Mouse (Mus musculus): ENCODE results near the gene Cenpc1. TPM values are rescaled to one million over a fixed set of nuclear protein-coding genes. Genes with fewer than 3 reads are reported as not detected.

Gene Cenpc1
- polyA plus RNA-seq, 1 experiment from 2014 or later = 36.3 TPM

GRCm38 (mm10) chr5:86065876-86066550, 630 bp upstream of the Cenpc1 start:
- Histone ChIP-seq H3K36me3 (ENCODE audit: control insufficient read depth, insufficient read depth, low read length) (no peaks in the 10 kb centered on the region), H3K9ac (ENCODE audit: low read length) (peak overlapping the region; percentile 54), H3K4me2 (ENCODE audit: low read length) (peak overlapping the region; percentile 48), H3K4me1 (ENCODE audit: control insufficient read depth, insufficient read depth, low read length) (peaks cover 10% of the 10 kb centered on the region; the same call in 1 of the 2 replicates), H3K27ac (ENCODE audit: low read depth, low read length) (peak overlapping the region; percentile 85), H3K4me3 (ENCODE audit: low read depth, low read length) (peak overlapping the region; percentile 78), H3K9me3 (replicated peaks; ENCODE audit: control insufficient read depth, low read length) (no peaks in the 10 kb centered on the region), H3K27me3 (replicated peaks; ENCODE audit: control insufficient read depth, insufficient read depth, low read length) (no peaks in the 10 kb centered on the region)
- DNase-seq (ENCODE audit: low spot score) (peak; percentile 56), ATAC-seq (peak; percentile 71)
- under 1% methylated on average over 17 of the region's 17 CpGs for WGBS

GRCm38 (mm10) chr5:86063501-86063900, 1.9 kb downstream of the Cenpc1 start:
- 100% methylated on average over 1 of the region's 1 CpGs for WGBS
- Histone ChIP-seq H3K4me2 (ENCODE audit: low read length) (peak overlapping the region; percentile 48), H3K9me3 (replicated peaks; ENCODE audit: control insufficient read depth, low read length) (no peaks in the 10 kb centered on the region), H3K36me3 (ENCODE audit: control insufficient read depth, insufficient read depth, low read length) (no peaks in the 10 kb centered on the region), H3K9ac (ENCODE audit: low read length) (no peak overlapping the region), H3K27ac (ENCODE audit: low read depth, low read length) (no peak overlapping the region), H3K27me3 (replicated peaks; ENCODE audit: control insufficient read depth, insufficient read depth, low read length) (no peaks in the 10 kb centered on the region), H3K4me1 (ENCODE audit: control insufficient read depth, insufficient read depth, low read length) (peaks cover 10% of the 10 kb centered on the region; the same call in 1 of the 2 replicates), H3K4me3 (ENCODE audit: low read depth, low read length) (no peak overlapping the region; the same call in none of the 2 replicates)
- ATAC-seq (no peak), DNase-seq (ENCODE audit: low spot score) (no peak)

GRCm38 (mm10) chr5:86029820-86030219, 35.6 kb downstream of the Cenpc1 start:
- Histone ChIP-seq H3K27me3 (replicated peaks; ENCODE audit: control insufficient read depth, insufficient read depth, low read length) (no peaks in the 10 kb centered on the region), H3K4me2 (ENCODE audit: low read length) (no peak overlapping the region), H3K9ac (ENCODE audit: low read length) (no peak overlapping the region), H3K4me1 (ENCODE audit: control insufficient read depth, insufficient read depth, low read length) (no peaks in the 10 kb centered on the region), H3K36me3 (ENCODE audit: control insufficient read depth, insufficient read depth, low read length) (peaks cover 51% of the 10 kb centered on the region), H3K4me3 (ENCODE audit: low read depth, low read length) (no peak overlapping the region), H3K9me3 (replicated peaks; ENCODE audit: control insufficient read depth, low read length) (no peaks in the 10 kb centered on the region), H3K27ac (ENCODE audit: low read depth, low read length) (no peak overlapping the region)
- ATAC-seq (no peak), DNase-seq (ENCODE audit: low spot score) (no peak)
- WGBS = 84% methylated on average over 2 of the region's 2 CpGs

GRCm38 (mm10) chr5:85996545-85997510, 68.6 kb downstream of the Cenpc1 start:
- no peaks in the 10 kb centered on the region for H3K4me1 ChIP-seq (ENCODE audit: control insufficient read depth, insufficient read depth, low read length)
- DNase-seq (ENCODE audit: low spot score) (peak; percentile 83), ATAC-seq (peak; percentile 84)
- WGBS = 78% methylated on average over 6 of the region's 6 CpGs
- H3K4me3 ChIP-seq (ENCODE audit: low read depth, low read length) = no peak overlapping the region
- no peaks in the 10 kb centered on the region for H3K9me3 ChIP-seq (replicated peaks; ENCODE audit: control insufficient read depth, low read length)
- no peaks in the 10 kb centered on the region for H3K36me3 ChIP-seq (ENCODE audit: control insufficient read depth, insufficient read depth, low read length)
- H3K4me2 ChIP-seq (ENCODE audit: low read length) = no peak overlapping the region
- H3K27ac ChIP-seq (ENCODE audit: low read depth, low read length) = no peak overlapping the region
- H3K27me3 ChIP-seq (replicated peaks; ENCODE audit: control insufficient read depth, insufficient read depth, low read length) = no peaks in the 10 kb centered on the region
- no peak overlapping the region for H3K9ac ChIP-seq (ENCODE audit: low read length)

GRCm38 (mm10) chr5:85994551-85994950, 70.8 kb downstream of the Cenpc1 start:
- H3K36me3 ChIP-seq (ENCODE audit: control insufficient read depth, insufficient read depth, low read length) = no peaks in the 10 kb centered on the region
- H3K27me3 ChIP-seq (replicated peaks; ENCODE audit: control insufficient read depth, insufficient read depth, low read length) = no peaks in the 10 kb centered on the region
- no peak overlapping the region for H3K4me2 ChIP-seq (ENCODE audit: low read length)
- no peaks in the 10 kb centered on the region for H3K4me1 ChIP-seq (ENCODE audit: control insufficient read depth, insufficient read depth, low read length)
- no peak overlapping the region for H3K4me3 ChIP-seq (ENCODE audit: low read depth, low read length)
- peak; percentile 78 for DNase-seq (ENCODE audit: low spot score)
- H3K9ac ChIP-seq (ENCODE audit: low read length) = no peak overlapping the region
- WGBS = 47% methylated on average over 1 of the region's 1 CpGs
- no peak for ATAC-seq
- H3K9me3 ChIP-seq (replicated peaks; ENCODE audit: control insufficient read depth, low read length) = no peaks in the 10 kb centered on the region
- no peak overlapping the region for H3K27ac ChIP-seq (ENCODE audit: low read depth, low read length)

- Histone ChIP-seq H3K36me3 (ENCODE audit: control insufficient read depth, insufficient read depth, low read length) (no peaks in the 10 kb centered on the region), H3K4me3 (ENCODE audit: low read depth, low read length) (no peak overlapping the region), H3K9ac (ENCODE audit: low read length) (no peak overlapping the region), H3K4me1 (ENCODE audit: control insufficient read depth, insufficient read depth, low read length) (no peaks in the 10 kb centered on the region), H3K27ac (ENCODE audit: low read depth, low read length) (no peak overlapping the region), H3K4me2 (ENCODE audit: low read length) (no peak overlapping the region), H3K27me3 (replicated peaks; ENCODE audit: control insufficient read depth, insufficient read depth, low read length) (no peaks in the 10 kb centered on the region), H3K9me3 (replicated peaks; ENCODE audit: control insufficient read depth, low read length) (no peaks in the 10 kb centered on the region)
- ATAC-seq (peak; percentile 11; the same call in 1 of the 2 replicates), DNase-seq (ENCODE audit: low spot score) (no peak)
- WGBS = 94% methylated on average over 4 of the region's 4 CpGs
Measured at GRCm38 (mm10) chr5:85992805-85993721, 72.3 kb downstream of the Cenpc1 start.

- ATAC-seq (no peak), DNase-seq (ENCODE audit: low spot score) (peak; percentile 83)
- WGBS = 25% methylated on average over 1 of the region's 1 CpGs
- Histone ChIP-seq H3K4me3 (ENCODE audit: low read depth, low read length) (no peak overlapping the region), H3K9ac (ENCODE audit: low read length) (no peak overlapping the region), H3K4me1 (ENCODE audit: control insufficient read depth, insufficient read depth, low read length) (no peaks in the 10 kb centered on the region), H3K36me3 (ENCODE audit: control insufficient read depth, insufficient read depth, low read length) (no peaks in the 10 kb centered on the region), H3K27ac (ENCODE audit: low read depth, low read length) (no peak overlapping the region), H3K4me2 (ENCODE audit: low read length) (no peak overlapping the region), H3K27me3 (replicated peaks; ENCODE audit: control insufficient read depth, insufficient read depth, low read length) (no peaks in the 10 kb centered on the region), H3K9me3 (replicated peaks; ENCODE audit: control insufficient read depth, low read length) (no peaks in the 10 kb centered on the region)
Measured at GRCm38 (mm10) chr5:85992055-85992454, 73.3 kb downstream of the Cenpc1 start.

- WGBS = 83% methylated on average over 2 of the region's 2 CpGs
- H3K4me2 ChIP-seq (ENCODE audit: low read length) = no peak overlapping the region
- H3K4me1 ChIP-seq (ENCODE audit: control insufficient read depth, insufficient read depth, low read length) = no peaks in the 10 kb centered on the region
- no peak for DNase-seq (ENCODE audit: low spot score)
- no peaks in the 10 kb centered on the region for H3K27me3 ChIP-seq (replicated peaks; ENCODE audit: control insufficient read depth, insufficient read depth, low read length)
- H3K9ac ChIP-seq (ENCODE audit: low read length) = no peak overlapping the region
- H3K27ac ChIP-seq (ENCODE audit: low read depth, low read length) = no peak overlapping the region
- H3K9me3 ChIP-seq (replicated peaks; ENCODE audit: control insufficient read depth, low read length) = no peaks in the 10 kb centered on the region
- no peak overlapping the region for H3K4me3 ChIP-seq (ENCODE audit: low read depth, low read length)
- ATAC-seq = no peak
- H3K36me3 ChIP-seq (ENCODE audit: control insufficient read depth, insufficient read depth, low read length) = no peaks in the 10 kb centered on the region
Measured at GRCm38 (mm10) chr5:85987516-85987863, 77.9 kb downstream of the Cenpc1 start.

All from forebrain, embryonic 14.5 days (tissue).